Mouse (Mus musculus): ENCODE data around the gene Hist2h2aa1. TPM values are rescaled to one million over a fixed set of nuclear protein-coding genes. Genes with fewer than 3 reads are reported as not detected.
"Not testable (repeated sequence)": the region's sequence is repeated elsewhere in the genome, so short reads cannot be mapped to it uniquely, and the experiment has no call there.

The Hist2h2aa1 gene
- polyA plus RNA-seq (2012; rRNA removed): 203 and 266 TPM in 2 replicates

DNA sequence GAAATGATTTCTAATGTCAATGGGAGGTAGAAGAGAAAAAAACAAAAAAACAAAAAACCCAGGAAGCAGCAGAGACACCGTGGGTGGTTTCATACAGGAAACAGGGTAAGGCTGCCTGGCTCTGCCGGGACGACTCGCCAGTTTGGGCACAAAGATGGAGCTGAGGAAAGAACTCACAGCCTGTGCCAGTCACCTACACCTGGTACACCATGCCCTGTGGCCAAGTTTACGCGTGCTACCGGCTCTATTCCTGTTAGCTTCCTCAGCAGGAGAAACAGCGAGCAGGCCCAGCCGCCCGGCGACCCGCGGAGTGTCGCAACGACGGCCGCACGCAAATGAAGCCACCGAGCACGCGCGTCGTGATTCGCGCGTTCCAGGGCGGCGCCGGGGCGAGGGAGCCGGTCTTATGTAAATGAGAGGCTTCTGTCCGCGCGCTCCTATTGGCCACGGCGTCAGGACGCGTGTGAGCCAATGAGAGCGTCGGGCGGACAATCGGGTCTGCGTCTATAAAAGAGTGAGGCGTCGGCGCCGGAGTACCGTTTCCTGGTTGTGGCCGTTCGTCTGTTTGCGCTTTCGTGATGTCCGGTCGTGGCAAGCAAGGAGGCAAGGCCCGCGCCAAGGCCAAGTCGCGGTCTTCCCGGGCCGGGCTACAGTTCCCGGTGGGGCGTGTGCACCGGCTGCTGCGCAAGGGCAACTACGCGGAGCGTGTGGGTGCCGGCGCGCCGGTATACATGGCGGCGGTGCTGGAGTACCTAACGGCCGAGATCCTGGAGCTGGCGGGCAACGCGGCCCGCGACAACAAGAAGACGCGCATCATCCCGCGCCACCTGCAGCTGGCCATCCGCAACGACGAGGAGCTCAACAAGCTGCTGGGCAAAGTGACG lies at the start of gene Hist2h2aa1:
Gene Hist2h2aa1, plus strand, starts transcription at position 495 of the 884 bp plus-strand sequence.
- Histone ChIP-seq H3K4me3 (replicated peaks; ENCODE audit: extremely low read depth, low read depth, low read length) (peak within 1 kb of the TSS; percentile 91), H3K4me1 (ENCODE audit: control insufficient read depth, insufficient read depth, low read length) (peaks cover 13% of the 10 kb centered on the region)
- under 1% methylated on average over 45 of the region's 88 CpGs for WGBS
- DNase-seq: peak; percentile 90
- TF ChIP-seq POLR2A (IDR thresholded peaks at IDR 0.05; ENCODE audit: borderline replicate concordance, extremely low read depth, low read depth, low read length): peak; percentile 96

GRCm38 (mm10) chr3:96195616-96196313 lies 49.5 kb upstream of the Hist2h2aa1 start:
- TF ChIP-seq CTCF (IDR thresholded peaks at IDR 0.05; ENCODE audit: insufficient read depth, low read length) (no peak), POLR2A (IDR thresholded peaks at IDR 0.05; ENCODE audit: borderline replicate concordance, extremely low read depth, low read depth, low read length) (no peak)

GRCm38 (mm10) chr3:96196437-96197128 lies 48.7 kb upstream of the Hist2h2aa1 start:
- no peak for DNase-seq
- Histone ChIP-seq H3K4me1 (ENCODE audit: control insufficient read depth, insufficient read depth, low read length) (0 out of 2 replicates have a peak, but pooled peaks cover 3% of the 10 kb centered on the region), H3K4me3 (replicated peaks; ENCODE audit: extremely low read depth, low read depth, low read length) (peak overlapping the region; percentile 76)
- WGBS: 17% methylated on average over 27 of the region's 27 CpGs
- TF ChIP-seq CTCF (IDR thresholded peaks at IDR 0.05; ENCODE audit: insufficient read depth, low read length) (no peak), POLR2A (IDR thresholded peaks at IDR 0.05; ENCODE audit: borderline replicate concordance, extremely low read depth, low read depth, low read length) (no peak)

More at GRCm38 (mm10) chr3:96195616-96196313, 49.5 kb upstream of the Hist2h2aa1 start:
- Histone ChIP-seq H3K4me1 (ENCODE audit: control insufficient read depth, insufficient read depth, low read length) (0 out of 2 replicates have a peak, but pooled peaks cover 3% of the 10 kb centered on the region), H3K4me3 (replicated peaks; ENCODE audit: extremely low read depth, low read depth, low read length) (no peak overlapping the region)
- 92% methylated on average over 11 of the region's 11 CpGs for WGBS
- DNase-seq: no peak

DNA sequence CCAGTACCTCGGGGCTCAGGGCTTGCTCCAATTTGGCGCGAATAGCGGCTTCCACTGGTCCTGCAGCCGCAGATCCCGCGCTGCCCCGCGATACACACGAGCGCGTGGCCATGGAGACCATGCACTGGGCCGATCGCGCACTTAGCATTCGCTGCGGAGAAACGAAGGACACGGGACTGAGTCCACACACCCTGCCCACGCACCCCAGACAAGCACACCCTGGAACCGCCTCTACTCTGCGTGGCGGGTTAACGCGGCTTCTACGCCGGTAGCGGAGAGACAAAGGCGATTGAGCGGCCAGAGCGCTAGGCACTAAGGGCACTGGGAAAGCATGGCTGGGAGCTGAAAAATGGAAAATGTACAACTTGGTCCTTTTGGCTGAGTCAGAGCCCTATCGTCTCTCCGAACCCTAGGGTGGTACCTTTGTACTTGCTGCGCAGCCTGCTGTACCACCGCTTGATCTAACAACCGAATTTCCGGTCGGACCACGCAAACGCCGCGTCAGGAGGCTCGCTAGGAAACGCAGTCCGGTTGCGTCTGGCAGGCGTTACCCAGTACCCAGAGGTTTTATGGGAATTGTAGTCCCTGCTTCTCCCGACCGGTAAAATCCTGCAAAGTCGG lies 48.1 kb upstream of the Hist2h2aa1 start:
- DNase-seq: peak; percentile 82
- WGBS: under 1% methylated on average over 50 of the region's 50 CpGs
- no peak for TF ChIP-seq CTCF (IDR thresholded peaks at IDR 0.05; ENCODE audit: insufficient read depth, low read length)
- TF ChIP-seq POLR2A (IDR thresholded peaks at IDR 0.05; ENCODE audit: borderline replicate concordance, extremely low read depth, low read depth, low read length): peak; percentile 97
- Histone ChIP-seq H3K4me3 (replicated peaks; ENCODE audit: extremely low read depth, low read depth, low read length) (peak overlapping the region; percentile 76), H3K4me1 (ENCODE audit: control insufficient read depth, insufficient read depth, low read length) (0 out of 2 replicates have a peak, but pooled peaks cover 3% of the 10 kb centered on the region)

GRCm38 (mm10) chr3:96198181-96198580 lies 47.1 kb upstream of the Hist2h2aa1 start:
- DNase-seq: no peak
- Histone ChIP-seq H3K4me1 (ENCODE audit: control insufficient read depth, insufficient read depth, low read length) (0 out of 2 replicates have a peak, but pooled peaks cover 3% of the 10 kb centered on the region), H3K4me3 (replicated peaks; ENCODE audit: extremely low read depth, low read depth, low read length) (peak overlapping the region; percentile 44)
- WGBS: 4% methylated on average over 6 of the region's 6 CpGs
- no peak for TF ChIP-seq POLR2A (IDR thresholded peaks at IDR 0.05; ENCODE audit: borderline replicate concordance, extremely low read depth, low read depth, low read length)
- no peak for TF ChIP-seq CTCF (IDR thresholded peaks at IDR 0.05; ENCODE audit: insufficient read depth, low read length)

DNA sequence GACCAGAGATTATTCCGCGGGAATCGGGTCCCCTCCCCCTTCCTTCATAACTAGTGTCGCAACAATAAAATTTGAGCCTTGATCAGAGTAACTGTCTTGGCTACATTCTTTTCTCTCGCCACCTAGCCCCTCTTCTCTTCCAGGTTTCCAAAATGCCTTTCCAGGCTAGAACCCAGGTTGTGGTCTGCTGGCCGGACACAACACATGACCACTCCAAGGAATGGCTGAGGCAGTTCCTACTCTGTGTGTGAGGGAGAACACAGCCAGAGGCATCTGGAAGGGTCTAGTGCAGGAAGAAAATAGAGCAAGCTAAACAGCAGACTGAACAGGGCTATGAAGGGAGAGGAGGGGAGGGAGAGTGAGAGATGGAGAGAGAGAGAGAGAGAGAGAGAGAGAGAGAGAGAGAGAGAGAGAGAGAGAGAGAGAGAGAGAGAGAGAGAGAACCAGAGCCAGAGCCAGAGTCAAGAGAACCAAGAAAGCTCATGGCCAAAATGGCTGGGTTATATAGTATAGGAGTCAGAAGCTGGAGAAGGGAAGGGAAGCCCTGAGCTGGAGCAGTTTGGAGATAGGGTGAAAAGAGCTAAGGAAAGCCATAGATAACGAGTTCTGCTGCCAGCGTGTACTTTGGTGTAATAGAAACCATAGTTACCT lies 46.6 kb upstream of the Hist2h2aa1 start:
- H3K4me3 ChIP-seq (replicated peaks; ENCODE audit: extremely low read depth, low read depth, low read length); H3K4me1 ChIP-seq (ENCODE audit: control insufficient read depth, insufficient read depth, low read length); DNase-seq: not testable (repeated sequence)
- WGBS: 27% methylated on average over 8 of the region's 8 CpGs

DNA sequence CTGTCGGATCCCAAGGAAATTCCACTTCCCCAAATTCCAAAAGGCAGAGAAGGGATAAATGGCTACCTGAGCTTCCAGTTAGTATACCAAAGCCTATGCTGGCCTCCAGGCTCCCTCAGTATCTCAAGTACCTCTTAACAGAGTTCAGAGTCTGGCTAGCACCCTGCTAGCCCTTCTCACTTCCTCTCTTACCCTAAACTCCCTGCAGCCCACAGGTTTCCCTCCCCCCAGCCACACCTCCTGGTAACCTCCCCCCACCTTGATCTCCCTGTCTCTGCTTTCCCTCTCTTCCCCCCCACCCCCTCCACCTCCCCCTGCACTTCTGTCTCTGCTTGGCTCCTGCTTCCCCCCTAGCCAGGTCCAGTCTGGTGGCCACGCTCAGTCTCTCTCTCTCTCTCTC lies 45.6 kb upstream of the Hist2h2aa1 start:
- no peak for DNase-seq
- TF ChIP-seq CTCF (IDR thresholded peaks at IDR 0.05; ENCODE audit: insufficient read depth, low read length) (no peak), POLR2A (IDR thresholded peaks at IDR 0.05; ENCODE audit: borderline replicate concordance, extremely low read depth, low read depth, low read length) (no peak)
- 0 out of 2 replicates have a peak, but pooled peaks cover 3% of the 10 kb centered on the region for H3K4me1 ChIP-seq (ENCODE audit: control insufficient read depth, insufficient read depth, low read length)
- 47% methylated on average over 2 of the region's 2 CpGs for WGBS
- no peak overlapping the region for H3K4me3 ChIP-seq (replicated peaks; ENCODE audit: extremely low read depth, low read depth, low read length)

DNA sequence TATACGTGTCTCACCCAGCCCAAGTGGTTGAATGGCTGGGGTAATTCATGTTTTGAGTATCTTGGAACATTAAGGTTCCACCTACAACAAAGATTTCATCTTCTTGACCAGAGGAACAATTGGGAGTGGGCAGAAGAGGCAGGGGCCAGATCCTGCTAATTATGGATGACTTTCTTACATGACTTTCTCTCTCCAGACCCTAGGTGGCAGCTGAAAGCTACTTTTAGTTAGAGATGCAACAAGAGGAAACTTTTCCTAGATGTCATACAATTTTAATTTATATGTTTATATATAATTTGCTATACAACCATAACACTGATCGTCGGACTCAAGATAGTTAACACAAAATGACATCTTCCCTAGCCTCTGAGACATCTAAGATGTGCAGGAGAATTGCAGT lies 37.5 kb upstream of the Hist2h2aa1 start:
- WGBS: 69% methylated on average over 3 of the region's 3 CpGs
- Histone ChIP-seq H3K4me1 (ENCODE audit: control insufficient read depth, insufficient read depth, low read length) (no peaks in the 10 kb centered on the region), H3K4me3 (replicated peaks; ENCODE audit: extremely low read depth, low read depth, low read length) (no peak overlapping the region)
- DNase-seq: no peak
- TF ChIP-seq CTCF (IDR thresholded peaks at IDR 0.05; ENCODE audit: insufficient read depth, low read length) (no peak), POLR2A (IDR thresholded peaks at IDR 0.05; ENCODE audit: borderline replicate concordance, extremely low read depth, low read depth, low read length) (no peak)

Measured in lung, adult 2 months (tissue).